Mouse (Mus musculus): ENCODE measurements at regions not wholly inside any gene's neighbourhood (a gene's known extent, or its start where the extent isn't known, plus 50 kb on each side); places are given as distances from the start of the nearest gene placed in this dataset.

GRCm38 (mm10) chr13:78717686-78718431 is 518.3 kb upstream of the Nr2f1 start:
- no peak for DNase-seq

GRCm38 (mm10) chr13:78717159-78717558 is 517.6 kb upstream of the Nr2f1 start:
- DNase-seq, result no peak

- DNase-seq, result no peak
Measured at GRCm38 (mm10) chr13:78704693-78705092, 505.1 kb upstream of the Nr2f1 start.

GRCm38 (mm10) chr13:78697814-78698519 is 498.4 kb upstream of the Nr2f1 start:
- no peak for DNase-seq

GRCm38 (mm10) chr13:78679255-78679895 is 479.8 kb upstream of the Nr2f1 start:
- no peak for DNase-seq

GRCm38 (mm10) chr13:78678241-78678640 is 478.7 kb upstream of the Nr2f1 start:
- no peak for DNase-seq

- no peak for DNase-seq
Measured at GRCm38 (mm10) chr13:78658285-78658684, 458.7 kb upstream of the Nr2f1 start.

- DNase-seq, result no peak
Measured at GRCm38 (mm10) chr13:78656766-78657165, 457.2 kb upstream of the Nr2f1 start.

- DNase-seq, result no peak
Measured at GRCm38 (mm10) chr13:78656196-78656595, 456.6 kb upstream of the Nr2f1 start.

- DNase-seq, result no peak
Measured at GRCm38 (mm10) chr13:78650824-78651223, 451.3 kb upstream of the Nr2f1 start.

GRCm38 (mm10) chr13:78644556-78644955 is 445.0 kb upstream of the Nr2f1 start:
- DNase-seq, result no peak

- no peak for DNase-seq
Measured at GRCm38 (mm10) chr13:78643023-78643422, 443.5 kb upstream of the Nr2f1 start.

GRCm38 (mm10) chr13:78642443-78642729 is 442.8 kb upstream of the Nr2f1 start:
- no peak for DNase-seq

- no peak for DNase-seq
Measured at GRCm38 (mm10) chr13:78641687-78642442, 442.3 kb upstream of the Nr2f1 start.

- no peak for DNase-seq
Measured at GRCm38 (mm10) chr13:78640340-78640739, 440.8 kb upstream of the Nr2f1 start.

- DNase-seq, result no peak
Measured at GRCm38 (mm10) chr13:78638462-78638861, 438.9 kb upstream of the Nr2f1 start.

GRCm38 (mm10) chr13:78631609-78632008 is 432.1 kb upstream of the Nr2f1 start:
- no peak for DNase-seq

- no peak for DNase-seq
Measured at GRCm38 (mm10) chr13:78629041-78629727, 429.6 kb upstream of the Nr2f1 start.

GRCm38 (mm10) chr13:78623652-78624051 is 424.1 kb upstream of the Nr2f1 start:
- no peak for DNase-seq

GRCm38 (mm10) chr13:78602861-78603211 is 403.3 kb upstream of the Nr2f1 start:
- no peak for DNase-seq

GRCm38 (mm10) chr13:78602211-78602860 is 402.8 kb upstream of the Nr2f1 start:
- no peak for DNase-seq
